Mouse (Mus musculus) left cerebral cortex, postnatal 10 days (tissue): ENCODE results near the gene Lgmn. TPM values are rescaled to one million over a fixed set of nuclear protein-coding genes. Genes with fewer than 3 reads are reported as not detected.

Source experiments
- DNase-seq, 2 experiments: peaks; one replicate each; pipeline ENCODE4 v3.0.0; 2021 to 2022; ENCODE audit warnings: low spot score in 2 of 2, mixed read lengths in 1 of 2; ENCODE audit errors: extremely low spot score in 1 of 2
- intact Hi-C: fragments of 180-260 bp; cut with DNase I; formaldehyde crosslinking; loops from one replicate; pipeline ENCODE4 v1.15.1; 2025
- total RNA-seq, 2 experiments: library from RNA; stranded (reverse); gene quantifications; 2 replicates each; pipeline ENCODE4 v1.2.3; 2021

Lgmn gene
- 100 to 1,000 TPM; 118 to 124 TPM for total RNA-seq

GRCm38 (mm10) chr12:102439632-102440023 is at the start of gene Lgmn:
TSS of gene Lgmn (minus strand) at chr12:102439813.
- peak; percentile 98 to 99 for DNase-seq
- intact Hi-C loops, result no loop called here

GRCm38 (mm10) chr12:102484946-102485345 is 45.3 kb upstream of the Lgmn start:
- no peak for DNase-seq
- intact Hi-C loops, result no loop called here

GRCm38 (mm10) chr12:102480481-102480880 is 40.9 kb upstream of the Lgmn start:
- intact Hi-C loops, result no loop called here
- no peak for DNase-seq

GRCm38 (mm10) chr12:102474411-102474810 is 34.8 kb upstream of the Lgmn start:
- no peak for DNase-seq
- intact Hi-C loops, result no loop called here

GRCm38 (mm10) chr12:102468894-102469764 is 29.5 kb upstream of the Lgmn start, which contains the start of gene Golga5:
TSS of gene Golga5 (plus strand) at chr12:102469135.
- peak; percentile 94 to 99 for DNase-seq
- intact Hi-C loops, result no loop called here

- intact Hi-C loops, result no loop called here
- no peak for DNase-seq
Measured at GRCm38 (mm10) chr12:102468136-102468535, 28.5 kb upstream of the Lgmn start.

GRCm38 (mm10) chr12:102464650-102465049 is 25.0 kb upstream of the Lgmn start:
- no peak for DNase-seq
- intact Hi-C loops, result loop anchor here (5.0 kb wide), 1 partner anchor 477 kb away; no protein-coding TSS in a partner anchor

GRCm38 (mm10) chr12:102461177-102461576 is 21.6 kb upstream of the Lgmn start:
- intact Hi-C loops, result loop anchor here (2.0 to 5.0 kb wide), 2 partner anchors 68 to 474 kb away; no protein-coding TSS in a partner anchor

GRCm38 (mm10) chr12:102460014-102460413 is 20.4 kb upstream of the Lgmn start:
- intact Hi-C loops, result loop anchor here (2.0 to 5.0 kb wide), 2 partner anchors 67 to 473 kb away; no protein-coding TSS in a partner anchor
- no peak for DNase-seq

More at GRCm38 (mm10) chr12:102461177-102461576, 21.6 kb upstream of the Lgmn start:
- DNase-seq, result no peak

GRCm38 (mm10) chr12:102456467-102457193 is 17.0 kb upstream of the Lgmn start:
- intact Hi-C loops, result no loop called here
- no peak for DNase-seq

GRCm38 (mm10) chr12:102453581-102453980 is 14.0 kb upstream of the Lgmn start:
- intact Hi-C loops, result no loop called here
- no peak for DNase-seq

GRCm38 (mm10) chr12:102451126-102451851 is 11.7 kb upstream of the Lgmn start:
- DNase-seq, result no peak
- intact Hi-C loops, result no loop called here

- DNase-seq, result no peak
- intact Hi-C loops, result no loop called here
Measured at GRCm38 (mm10) chr12:102450437-102450836, 10.8 kb upstream of the Lgmn start.

GRCm38 (mm10) chr12:102445436-102445835 is 5.8 kb upstream of the Lgmn start:
- intact Hi-C loops, result no loop called here

GRCm38 (mm10) chr12:102443676-102444075 is 4.1 kb upstream of the Lgmn start:
- intact Hi-C loops, result no loop called here

More at GRCm38 (mm10) chr12:102445436-102445835, 5.8 kb upstream of the Lgmn start:
- no peak for DNase-seq

GRCm38 (mm10) chr12:102442639-102443038 is 3.0 kb upstream of the Lgmn start:
- intact Hi-C loops, result no loop called here
- no peak for DNase-seq

More at GRCm38 (mm10) chr12:102443676-102444075, 4.1 kb upstream of the Lgmn start:
- DNase-seq, result no peak

- intact Hi-C loops, result no loop called here
- no peak for DNase-seq
Measured at GRCm38 (mm10) chr12:102441141-102441540, 1.5 kb upstream of the Lgmn start.

GRCm38 (mm10) chr12:102440551-102440950 is 938 bp upstream of the Lgmn start:
- intact Hi-C loops, result no loop called here

More at GRCm38 (mm10) chr12:102440551-102440950, 938 bp upstream of the Lgmn start:
- no peak for DNase-seq
